Mouse (Mus musculus) thymus, adult 2 months (tissue): ENCODE measurements around the gene Diaph2. TPM values are rescaled to one million over a fixed set of nuclear protein-coding genes. Genes with fewer than 3 reads are reported as not detected.

Source experiments
- DNase-seq: peaks from one replicate; pipeline ENCODE4 v3.0.0; 2021
- H3K27ac ChIP-seq: fragments of 200-500 bp; 2 replicates; pipeline ENCODE4 v1.5.1; 2012; ENCODE audit warnings: low read length, control low read depth; ENCODE audit not compliant: control insufficient read depth, insufficient read depth
- H3K27me3 ChIP-seq: fragments of 200-500 bp; 2 replicates; pipeline ENCODE4 v1.6.1; 2012; ENCODE audit warnings: mild to moderate bottlenecking, low read length, moderate library complexity, mixed read lengths; ENCODE audit not compliant: control insufficient read depth, insufficient read depth
- H3K36me3 ChIP-seq: fragments of 200-500 bp; 2 replicates; pipeline ENCODE4 v1.6.1; 2012; ENCODE audit warnings: mild to moderate bottlenecking, low read length, moderate library complexity; ENCODE audit not compliant: control insufficient read depth, insufficient read depth
- H3K4me1 ChIP-seq: fragments of 200-500 bp; replicated peaks from 2 replicates; pipeline ENCODE4 v1.6.1; 2012; ENCODE audit warnings: low read length; ENCODE audit not compliant: control insufficient read depth, insufficient read depth
- H3K4me3 ChIP-seq: fragments of 200-500 bp; 2 replicates; pipeline ENCODE4 v1.5.1; 2012; ENCODE audit warnings: mild to moderate bottlenecking, low read length, control low read depth, moderate library complexity; ENCODE audit not compliant: control insufficient read depth, insufficient read depth
- CTCF ChIP-seq: fragments of 200-500 bp; IDR thresholded peaks from 2 replicates; pipeline ENCODE4 v1.5.1; 2012; ENCODE audit warnings: mild to moderate bottlenecking, control low read depth, low read length, moderate library complexity, borderline replicate concordance; ENCODE audit not compliant: control insufficient read depth, poor library complexity, insufficient read depth; ENCODE audit errors: extremely low read depth
- POLR2A ChIP-seq: fragments of 200-500 bp; IDR thresholded peaks from 2 replicates; pipeline ENCODE4 v1.6.1; 2012; ENCODE audit warnings: mild to moderate bottlenecking, low read length, control low read depth, moderate library complexity; ENCODE audit not compliant: control insufficient read depth, poor library complexity, insufficient read depth; ENCODE audit errors: extremely low read depth
- WGBS: fragments of 180-500 bp; shearing (Covaris S2); methylation state at CpG from one replicate; pipeline ENCODE4 v1.1.7; 2018; 5-methylcytosine and 5-hydroxymethylcytosine counted together
- polyA plus RNA-seq: library from polyadenylated mRNA; depleted of rRNA; stranded (reverse); fragments of >200 nt; gene quantifications from 2 replicates; pipeline ENCODE4 v1.2.3, GENCODE M21; 2012

Diaph2 gene
- polyA plus RNA-seq, 1 experiment: 3.5 TPM

DNA sequence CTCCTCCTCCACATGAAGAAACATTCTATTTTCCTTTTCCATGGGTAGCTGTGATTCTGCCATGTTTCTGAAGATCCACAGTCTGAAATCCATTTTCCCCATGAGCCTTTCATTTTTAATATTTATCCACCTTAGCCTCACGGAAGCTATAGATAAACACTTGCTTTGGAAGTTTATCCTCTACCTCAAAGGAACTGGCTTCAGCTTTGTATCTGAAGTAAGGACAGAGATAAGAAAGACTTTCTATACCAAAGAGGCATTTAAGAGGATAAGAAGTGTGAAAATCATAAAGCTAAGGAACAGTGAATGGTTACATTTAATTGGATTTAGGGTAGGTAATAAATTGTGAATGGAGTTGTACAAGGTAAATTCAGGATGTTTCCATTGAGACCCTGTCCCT, 480.5 kb downstream of the Diaph2 start:
- WGBS: 97% methylated on average over 1 of the region's 1 CpGs
- no peak for TF ChIP-seq POLR2A
- no peak for TF ChIP-seq CTCF
- H3K27ac ChIP-seq: no peak overlapping the region

DNA sequence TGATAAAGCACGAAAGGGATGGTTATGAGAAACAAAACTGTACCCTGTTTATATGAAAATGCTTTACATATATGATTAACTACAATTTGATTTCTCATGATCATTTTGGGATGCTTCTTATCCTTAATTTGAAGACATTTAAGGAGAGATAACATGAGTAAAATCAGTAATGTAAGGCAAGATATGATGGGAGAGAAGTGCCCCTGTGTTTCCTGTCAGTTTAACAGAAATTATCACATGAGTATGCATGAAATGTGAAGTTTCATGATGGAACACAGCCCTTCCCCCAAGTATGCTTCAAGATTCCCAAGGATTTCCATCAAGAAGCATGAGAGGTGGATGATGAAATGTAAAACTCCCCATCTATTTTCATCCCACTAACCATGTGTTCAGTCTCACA, 485.6 kb downstream of the Diaph2 start:
- TF ChIP-seq POLR2A (no peak), CTCF (no peak)
- Histone ChIP-seq H3K4me3 (no peak overlapping the region), H3K4me1 (no peaks in the 10 kb centered on the region), H3K36me3 (no peaks in the 10 kb centered on the region), H3K27me3 (no peaks in the 10 kb centered on the region), H3K27ac (no peak overlapping the region)
- 94% methylated on average over 1 of the region's 1 CpGs for WGBS
- DNase-seq: no peak

More for the DNA sequence above, 480.5 kb downstream of the Diaph2 start:
- DNase-seq: no peak
- Histone ChIP-seq H3K36me3 (no peaks in the 10 kb centered on the region), H3K4me3 (no peak overlapping the region), H3K4me1 (no peaks in the 10 kb centered on the region), H3K27me3 (no peaks in the 10 kb centered on the region)

DNA sequence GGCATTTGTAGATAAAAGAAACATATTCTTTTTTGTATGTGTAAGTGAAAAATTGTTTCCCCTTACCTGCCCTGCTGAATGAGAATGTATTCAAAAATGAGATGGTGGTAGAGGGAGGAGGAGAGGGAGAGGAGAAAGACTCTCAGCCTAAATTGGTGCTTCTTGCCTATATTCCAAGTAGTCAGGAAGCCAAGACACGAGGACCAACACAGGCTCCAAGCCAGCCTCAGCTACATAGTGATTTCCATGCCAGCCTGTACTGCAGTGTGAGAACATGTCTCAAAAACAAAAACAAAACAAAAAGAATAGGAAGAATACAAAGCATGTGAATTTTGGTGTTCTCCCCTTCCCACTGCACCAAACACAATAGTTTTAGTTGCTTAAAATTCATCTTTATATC, 497.1 kb downstream of the Diaph2 start:
- no peaks in the 10 kb centered on the region for H3K36me3 ChIP-seq

DNA sequence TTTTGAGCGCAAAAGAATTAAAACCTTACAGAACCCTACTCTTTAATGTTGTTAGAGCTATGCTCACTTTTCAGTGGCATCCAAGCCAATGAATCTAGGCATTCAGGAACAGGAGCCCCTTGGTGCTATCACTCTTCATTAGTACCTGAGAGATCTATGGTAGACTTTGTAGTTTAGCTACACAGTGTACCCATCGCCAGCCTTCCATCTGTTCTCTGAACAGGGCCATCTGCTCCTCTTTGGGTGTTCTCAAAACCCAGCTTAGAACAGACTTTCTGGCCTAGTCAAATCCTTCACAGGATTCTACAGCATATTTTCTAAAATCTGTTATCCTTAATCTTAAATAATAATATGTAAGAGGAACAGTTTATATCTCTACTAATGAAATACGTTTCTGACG, 504.1 kb downstream of the Diaph2 start:
- Histone ChIP-seq H3K27ac (no peak overlapping the region), H3K4me3 (no peak overlapping the region), H3K4me1 (no peaks in the 10 kb centered on the region), H3K27me3 (no peaks in the 10 kb centered on the region), H3K36me3 (no peaks in the 10 kb centered on the region)
- TF ChIP-seq CTCF: no peak
- TF ChIP-seq POLR2A: no peak
- no peak for DNase-seq
- WGBS: 99% methylated on average over 4 of the region's 4 CpGs

More for the DNA sequence above, 497.1 kb downstream of the Diaph2 start:
- no peak overlapping the region for H3K27ac ChIP-seq
- H3K4me1 ChIP-seq: no peaks in the 10 kb centered on the region
- TF ChIP-seq CTCF (no peak), POLR2A (no peak)
- no peak overlapping the region for H3K4me3 ChIP-seq
- H3K27me3 ChIP-seq: no peaks in the 10 kb centered on the region
- WGBS: 91% methylated on average over 1 of the region's 1 CpGs
- no peak for DNase-seq

DNA sequence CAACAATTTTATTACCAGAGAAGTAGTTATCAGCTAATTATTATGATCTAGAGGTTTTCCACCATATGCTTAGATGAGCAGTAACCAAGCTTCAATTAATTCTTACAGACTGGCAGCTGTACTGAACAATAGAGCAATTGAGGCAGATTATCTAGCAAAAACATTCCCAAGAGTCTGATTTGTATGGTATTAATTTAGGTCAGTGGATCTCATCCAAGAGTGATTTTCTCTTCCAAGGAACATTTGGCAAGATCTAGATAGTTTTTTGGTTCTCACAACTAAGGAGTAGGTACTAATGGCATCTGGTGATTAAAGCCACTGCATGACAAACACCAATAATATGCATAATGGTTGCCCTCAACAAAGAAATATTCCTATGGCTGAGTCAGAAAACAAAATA, 516.2 kb downstream of the Diaph2 start:
- TF ChIP-seq POLR2A: no peak
- no peak for TF ChIP-seq CTCF
- H3K4me3 ChIP-seq: no peak overlapping the region
- H3K27me3 ChIP-seq: no peaks in the 10 kb centered on the region
- H3K36me3 ChIP-seq: no peaks in the 10 kb centered on the region
- DNase-seq: no peak
- no peaks in the 10 kb centered on the region for H3K4me1 ChIP-seq
- H3K27ac ChIP-seq: no peak overlapping the region

DNA sequence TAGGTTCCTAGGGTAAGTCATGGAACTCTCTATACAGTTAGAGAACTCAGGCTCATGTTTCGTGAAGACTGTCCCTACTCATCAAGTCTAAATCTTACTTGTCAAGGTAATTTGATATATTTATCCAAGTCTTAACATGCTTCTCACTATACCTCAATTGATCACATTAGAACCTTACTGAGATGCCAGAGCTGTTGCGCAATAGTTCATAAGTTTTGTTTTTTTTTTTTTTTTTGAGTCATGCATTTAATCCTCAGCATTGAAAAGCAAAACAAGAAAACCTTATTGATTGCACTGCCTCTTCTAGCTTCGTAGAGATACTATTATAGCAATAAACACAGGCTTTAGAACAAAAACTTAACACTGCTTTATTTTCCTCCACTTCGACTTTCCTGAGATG, 529.6 kb downstream of the Diaph2 start:
- H3K4me3 ChIP-seq: no peak overlapping the region
- 98% methylated on average over 4 of the region's 4 CpGs for WGBS
- DNase-seq: no peak
- H3K36me3 ChIP-seq: no peaks in the 10 kb centered on the region
- TF ChIP-seq CTCF: no peak
- TF ChIP-seq POLR2A: no peak
- no peaks in the 10 kb centered on the region for H3K4me1 ChIP-seq
- no peaks in the 10 kb centered on the region for H3K27me3 ChIP-seq
- no peak overlapping the region for H3K27ac ChIP-seq

DNA sequence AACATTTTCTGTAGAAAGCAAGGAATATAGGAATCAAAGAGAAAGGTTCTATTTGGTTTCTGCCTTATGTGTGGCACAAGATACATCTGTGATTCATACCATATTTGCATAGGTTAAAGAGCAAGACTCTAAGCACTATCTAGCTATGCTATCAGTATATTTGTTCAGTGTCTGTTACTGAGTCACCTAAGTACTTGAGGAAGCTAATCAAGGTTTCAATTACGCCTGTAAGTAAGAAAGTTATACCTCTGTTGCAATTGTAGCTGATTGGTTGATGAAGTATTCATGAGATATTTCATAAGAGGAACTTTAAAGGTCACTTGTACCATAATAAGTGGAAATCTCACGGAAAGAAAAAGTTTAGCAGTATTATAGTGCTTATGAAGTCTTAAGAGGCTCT, 531.9 kb downstream of the Diaph2 start:
- TF ChIP-seq POLR2A (no peak), CTCF (no peak)
- Histone ChIP-seq H3K27me3 (no peaks in the 10 kb centered on the region), H3K4me1 (no peaks in the 10 kb centered on the region), H3K4me3 (no peak overlapping the region), H3K27ac (no peak overlapping the region), H3K36me3 (no peaks in the 10 kb centered on the region)
- WGBS: 87% methylated on average over 2 of the region's 2 CpGs
- no peak for DNase-seq
